Mouse (Mus musculus) olfactory bulb, adult 2 months (tissue): ENCODE results near the gene Ddost. TPM values are rescaled to one million over a fixed set of nuclear protein-coding genes. Genes with fewer than 3 reads are reported as not detected.

Source experiments
- H3K27ac ChIP-seq: fragments of 200-500 bp; 2 replicates; pipeline ENCODE4 v1.5.1; 2012; ENCODE audit warnings: low read depth, low read length; ENCODE audit not compliant: insufficient read depth
- H3K4me1 ChIP-seq: fragments of 200-500 bp; 2 replicates; pipeline ENCODE4 v1.6.1; 2012; ENCODE audit warnings: low read length; ENCODE audit not compliant: control insufficient read depth, insufficient read depth
- H3K4me3 ChIP-seq: fragments of 200-500 bp; 2 replicates; pipeline ENCODE4 v1.5.1; 2012; ENCODE audit warnings: mild to moderate bottlenecking, low read depth, low read length, moderate library complexity; ENCODE audit not compliant: insufficient read depth
- CTCF ChIP-seq: fragments of 200-500 bp; IDR thresholded peaks from 2 replicates; pipeline ENCODE4 v1.5.1; 2012; ENCODE audit warnings: low read depth, mild to moderate bottlenecking, low read length, moderate library complexity; ENCODE audit not compliant: insufficient read depth
- POLR2A ChIP-seq: fragments of 200-500 bp; IDR thresholded peaks from 2 replicates; pipeline ENCODE4 v1.6.1; 2012; ENCODE audit warnings: mild to moderate bottlenecking, low read depth, low read length, moderate library complexity; ENCODE audit not compliant: insufficient read depth
- WGBS: fragments of 180-500 bp; shearing (Covaris S2); methylation state at CpG from one replicate; pipeline ENCODE4 v1.1.7; 2018; 5-methylcytosine and 5-hydroxymethylcytosine counted together
- polyA plus RNA-seq: library from polyadenylated mRNA; stranded (reverse); fragments of >200 nt; gene quantifications from 2 replicates; pipeline ENCODE4 v1.2.4, GENCODE M21; 2012; ENCODE audit warnings: low replicate concordance; ENCODE audit not compliant: missing spikeins, insufficient read depth, insufficient read length

The Ddost gene
- polyA plus RNA-seq, 1 experiment, result not detected

GRCm38 (mm10) chr4:138355496-138355895, 51.0 kb downstream of the Ddost start:
- no peak overlapping the region for H3K4me3 ChIP-seq
- no peak for TF ChIP-seq POLR2A
- no peak for TF ChIP-seq CTCF
- WGBS, result 89% methylated on average over 2 of the region's 2 CpGs
- H3K4me1 ChIP-seq, result no peaks in the 10 kb centered on the region
- H3K27ac ChIP-seq, result no peak overlapping the region

- H3K4me1 ChIP-seq, result no peaks in the 10 kb centered on the region
- H3K27ac ChIP-seq, result no peak overlapping the region
- WGBS, result 95% methylated on average over 8 of the region's 8 CpGs
- TF ChIP-seq POLR2A (no peak), CTCF (no peak)
- H3K4me3 ChIP-seq, result no peak overlapping the region
Observed at GRCm38 (mm10) chr4:138356141-138356540, 51.6 kb downstream of the Ddost start.

- no peak for TF ChIP-seq POLR2A
- TF ChIP-seq CTCF, result no peak
- WGBS, result 89% methylated on average over 12 of the region's 12 CpGs
- Histone ChIP-seq H3K27ac (no peak overlapping the region), H3K4me3 (no peak overlapping the region), H3K4me1 (no peaks in the 10 kb centered on the region)
Observed at GRCm38 (mm10) chr4:138356551-138356950, 52.0 kb downstream of the Ddost start.

GRCm38 (mm10) chr4:138358176-138358575, 53.6 kb downstream of the Ddost start:
- Histone ChIP-seq H3K4me3 (no peak overlapping the region), H3K27ac (no peak overlapping the region), H3K4me1 (peaks cover 3% of the 10 kb centered on the region; the same call in 1 of the 2 replicates)
- WGBS, result 82% methylated on average over 3 of the region's 3 CpGs
- TF ChIP-seq POLR2A (no peak), CTCF (no peak)

- peaks cover 3% of the 10 kb centered on the region; the same call in 1 of the 2 replicates for H3K4me1 ChIP-seq
- no peak overlapping the region for H3K4me3 ChIP-seq
- TF ChIP-seq CTCF, result no peak
- WGBS, result 9% methylated on average over 11 of the region's 11 CpGs
- H3K27ac ChIP-seq, result no peak overlapping the region
Observed at GRCm38 (mm10) chr4:138361370-138361821, 56.9 kb downstream of the Ddost start.

Other genes with a start within 250 kb of the Ddost start
- 181 and 298 TPM in 2 replicates for gene Hp1bp3, start 88.4 kb upstream of the Ddost start, polyA plus RNA-seq
- not detected in 2 replicates for gene Sh2d5, start 54.3 kb upstream of the Ddost start, polyA plus RNA-seq
- not detected in 2 replicates for gene Kif17, start 54.3 kb upstream of the Ddost start, polyA plus RNA-seq
- gene Pink1, start 21.6 kb downstream of the Ddost start, polyA plus RNA-seq, result not detected in 2 replicates
- gene Cda, start 63.3 kb downstream of the Ddost start, polyA plus RNA-seq, result not detected in 2 replicates
- not detected in 2 replicates for gene Fam43b, start 91.8 kb downstream of the Ddost start, polyA plus RNA-seq
- not detected in 2 replicates for gene Mul1, start 129.9 kb downstream of the Ddost start, polyA plus RNA-seq
- 114 and 206 TPM in 2 replicates for gene Camk2n1, start 149.6 kb downstream of the Ddost start, polyA plus RNA-seq